Mouse (Mus musculus): Measurements from ENCODE around the gene Aurka.
A peak's percentile ranks its signal among the peaks of the same experiment; 100 is the strongest.

Gene Aurka

GRCm38 (mm10) chr2:172329179-172329578 lies 41.2 kb downstream of the Aurka start:
- peak; percentile 43 for DNase-seq (ENCODE audit: low spot score)

GRCm38 (mm10) chr2:172328248-172328647 lies 42.1 kb downstream of the Aurka start:
- no peak for DNase-seq (ENCODE audit: low spot score)

DNA sequence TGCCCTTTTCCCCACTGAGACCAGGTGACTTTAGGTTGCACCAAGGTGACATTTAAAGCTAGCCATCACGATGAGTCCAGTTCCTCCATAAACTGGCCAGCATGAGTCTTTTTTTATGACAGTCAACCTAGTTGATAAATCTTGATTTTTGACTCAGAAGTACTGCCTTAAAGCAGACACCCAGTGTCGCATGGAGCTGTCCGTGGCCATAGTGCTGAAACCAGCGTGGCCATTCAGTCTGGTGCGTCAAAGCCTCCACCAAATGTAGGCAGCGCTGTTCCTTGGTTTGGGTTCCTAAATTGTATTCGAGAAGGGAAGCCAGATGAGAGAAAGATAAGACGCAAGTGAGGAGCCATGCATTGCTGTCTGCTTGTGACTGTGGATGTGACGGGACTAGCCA lies 49.5 kb downstream of the Aurka start:
- peak; percentile 74 for DNase-seq (ENCODE audit: low spot score)

DNA sequence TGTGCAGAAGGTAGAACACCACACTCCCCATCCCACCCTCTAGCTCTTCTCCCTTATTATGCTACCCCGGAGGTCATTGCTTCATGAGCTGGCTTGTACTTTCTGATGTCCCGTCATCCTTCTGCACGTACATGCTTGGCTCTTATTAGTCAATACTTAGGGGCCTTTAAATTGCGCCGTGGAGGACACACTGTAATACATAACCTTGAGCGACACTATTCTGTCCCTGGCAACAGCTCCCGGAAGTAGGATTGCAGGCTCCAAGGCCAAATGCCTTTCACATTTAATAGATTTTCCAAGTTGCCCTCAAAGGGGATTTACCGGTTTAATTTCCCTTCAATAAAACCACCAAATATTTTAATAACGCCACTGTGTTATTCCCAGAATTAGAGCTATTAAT lies 58.6 kb downstream of the Aurka start:
- DNase-seq (ENCODE audit: low spot score): no peak

DNA sequence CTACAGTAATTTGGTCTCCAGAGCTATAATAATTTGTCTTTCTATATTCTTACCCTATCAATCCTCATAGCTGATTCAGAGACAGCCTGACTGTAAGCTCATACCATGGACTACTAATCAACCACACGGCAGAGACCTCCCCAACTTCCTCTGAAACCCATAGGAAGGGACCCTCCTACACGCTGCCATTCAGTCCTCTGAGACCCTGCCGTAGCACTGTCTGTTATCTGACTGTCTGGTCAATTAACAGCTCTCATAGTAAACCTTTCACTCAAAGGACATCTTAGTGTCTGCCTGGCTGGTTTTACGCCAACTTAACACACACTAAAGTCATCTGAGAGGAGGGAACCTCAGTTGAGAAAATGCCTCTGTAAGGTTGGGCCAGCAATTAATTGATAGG lies 63.8 kb downstream of the Aurka start:
- DNase-seq (ENCODE audit: low spot score): no peak
